Mouse (Mus musculus) hindbrain, embryonic 10.5 days (tissue): ENCODE data around the gene Trnau1ap. TPM values are rescaled to one million over a fixed set of nuclear protein-coding genes. Genes with fewer than 3 reads are reported as not detected.
"Not testable (repeated sequence)": the region's sequence is repeated elsewhere in the genome, so short reads cannot be mapped to it uniquely, and the experiment has no call there.

Experiments used
- DNase-seq: peaks from one replicate; pipeline ENCODE4 v3.0.0-alpha.2; 2017; ENCODE audit warnings: low spot score
- H3K27ac ChIP-seq: fragments of 300-500 bp; sonication (generic); 2 replicates; pipeline ENCODE4 v1.5.1; 2016; ENCODE audit warnings: mild to moderate bottlenecking, moderate library complexity
- H3K27me3 ChIP-seq: fragments of 300-500 bp; sonication (generic); 2 replicates; pipeline ENCODE4 v1.6.1; 2016; ENCODE audit warnings: mild to moderate bottlenecking; ENCODE audit not compliant: poor library complexity, insufficient read depth, severe bottlenecking
- H3K36me3 ChIP-seq: fragments of 300-500 bp; sonication (generic); 2 replicates; pipeline ENCODE4 v1.6.1; 2016; ENCODE audit warnings: mild to moderate bottlenecking, moderate library complexity
- H3K4me1 ChIP-seq: fragments of 300-500 bp; sonication (generic); replicated peaks from 2 replicates; pipeline ENCODE4 v1.6.1; 2016; ENCODE audit warnings: mild to moderate bottlenecking
- H3K4me3 ChIP-seq: fragments of 300-500 bp; sonication (generic); 2 replicates; pipeline ENCODE4 v1.5.1; 2016; ENCODE audit warnings: mild to moderate bottlenecking, moderate library complexity
- H3K9me3 ChIP-seq: fragments of 300-500 bp; sonication (generic); 2 replicates; pipeline ENCODE4 v1.6.1; 2016; ENCODE audit warnings: mild to moderate bottlenecking, moderate library complexity
- WGBS: fragments of 180-500 bp; shearing (Covaris S2); methylation state at CpG from one replicate; pipeline ENCODE4 v1.1.7; 2016; 5-methylcytosine and 5-hydroxymethylcytosine counted together
- polyA plus RNA-seq: library from polyadenylated mRNA; unstranded; fragments of >200 nt; fragmentation: Nextera tagmentation; extraction: Ambion mirVana; gene quantifications from 2 replicates; pipeline ENCODE4 v1.2.1, GENCODE M21; 2016

The Trnau1ap gene
- polyA plus RNA-seq, 1 experiment from 2014 or later = 91.5 TPM

GRCm38 (mm10) chr4:132305276-132305675, 24.1 kb downstream of the Trnau1ap start:
- 89% methylated on average over 8 of the region's 8 CpGs for WGBS
- Histone ChIP-seq H3K27ac (no peak overlapping the region), H3K4me1 (peaks cover 21% of the 10 kb centered on the region), H3K27me3 (no peaks in the 10 kb centered on the region), H3K4me3 (no peak overlapping the region), H3K9me3 (no peaks in the 10 kb centered on the region), H3K36me3 (peaks cover 9% of the 10 kb centered on the region)
- DNase-seq = no peak

- not testable (repeated sequence) for H3K9me3 ChIP-seq, H3K27me3 ChIP-seq, H3K27ac ChIP-seq, DNase-seq, H3K36me3 ChIP-seq
- peaks cover 12% of the 10 kb centered on the region for H3K4me1 ChIP-seq
- WGBS = 45% methylated on average over 6 of the region's 6 CpGs
- H3K4me3 ChIP-seq = peak overlapping the region; percentile 57
Observed at GRCm38 (mm10) chr4:132303484-132303883, 25.9 kb downstream of the Trnau1ap start.

- peak; percentile 71 for DNase-seq
- Histone ChIP-seq H3K27me3 (no peaks in the 10 kb centered on the region), H3K36me3 (no peaks in the 10 kb centered on the region), H3K4me1 (peaks cover 12% of the 10 kb centered on the region), H3K9me3 (no peaks in the 10 kb centered on the region), H3K4me3 (peak within 1 kb of the TSS; percentile 57), H3K27ac (peak within 1 kb of the TSS; percentile 73)
- WGBS = 2% methylated on average over 31 of the region's 31 CpGs
Observed at GRCm38 (mm10) chr4:132302939-132303479, 26.3 kb downstream of the Trnau1ap start, which contains the start of gene Rab42. TSS of gene Rab42 (minus strand) at chr4:132303385.

GRCm38 (mm10) chr4:132301965-132302938, 27.1 kb downstream of the Trnau1ap start:
- H3K27me3 ChIP-seq = no peaks in the 10 kb centered on the region
- peak overlapping the region; percentile 73; the same call in 1 of the 2 replicates for H3K27ac ChIP-seq
- H3K4me1 ChIP-seq = peaks cover 12% of the 10 kb centered on the region
- H3K4me3 ChIP-seq = peak overlapping the region; percentile 57
- no peak for DNase-seq
- H3K36me3 ChIP-seq = no peaks in the 10 kb centered on the region
- H3K9me3 ChIP-seq = no peaks in the 10 kb centered on the region
- WGBS = 67% methylated on average over 16 of the region's 16 CpGs

GRCm38 (mm10) chr4:132301486-132301885, 27.9 kb downstream of the Trnau1ap start:
- Histone ChIP-seq H3K27ac (no peak overlapping the region), H3K36me3 (no peaks in the 10 kb centered on the region), H3K27me3 (no peaks in the 10 kb centered on the region), H3K9me3 (no peaks in the 10 kb centered on the region), H3K4me1 (peaks cover 12% of the 10 kb centered on the region), H3K4me3 (no peak overlapping the region)
- 87% methylated on average over 6 of the region's 6 CpGs for WGBS
- DNase-seq = no peak

GRCm38 (mm10) chr4:132299849-132300248, 29.5 kb downstream of the Trnau1ap start:
- Histone ChIP-seq H3K4me1 (peaks cover 12% of the 10 kb centered on the region), H3K36me3 (peaks cover 5% of the 10 kb centered on the region; the same call in 1 of the 2 replicates), H3K9me3 (no peaks in the 10 kb centered on the region), H3K27me3 (no peaks in the 10 kb centered on the region), H3K27ac (no peak overlapping the region), H3K4me3 (no peak overlapping the region)
- 85% methylated on average over 1 of the region's 1 CpGs for WGBS
- no peak for DNase-seq

- Histone ChIP-seq H3K36me3 (peaks cover 42% of the 10 kb centered on the region), H3K4me1 (no peaks in the 10 kb centered on the region), H3K27me3 (no peaks in the 10 kb centered on the region), H3K27ac (no peak overlapping the region), H3K9me3 (peaks cover 4% of the 10 kb centered on the region; the same call in 1 of the 2 replicates), H3K4me3 (no peak overlapping the region)
- DNase-seq = no peak
- WGBS = 47% methylated on average over 8 of the region's 8 CpGs
Observed at GRCm38 (mm10) chr4:132295696-132296390, 33.5 kb downstream of the Trnau1ap start.

- Histone ChIP-seq H3K27me3 (no peaks in the 10 kb centered on the region), H3K27ac (no peak overlapping the region), H3K4me3 (no peak overlapping the region), H3K4me1 (no peaks in the 10 kb centered on the region), H3K36me3 (peaks cover 60% of the 10 kb centered on the region), H3K9me3 (peaks cover 4% of the 10 kb centered on the region; the same call in 1 of the 2 replicates)
- 82% methylated on average over 7 of the region's 7 CpGs for WGBS
- no peak for DNase-seq
Observed at GRCm38 (mm10) chr4:132293682-132294240, 35.6 kb downstream of the Trnau1ap start.

- H3K27me3 ChIP-seq = no peaks in the 10 kb centered on the region
- no peaks in the 10 kb centered on the region for H3K4me1 ChIP-seq
- H3K9me3 ChIP-seq = peaks cover 4% of the 10 kb centered on the region; the same call in 1 of the 2 replicates
- 42% methylated on average over 4 of the region's 4 CpGs for whole genome bisulfite sequencing
- H3K4me3 ChIP-seq = no peak overlapping the region
- H3K36me3 ChIP-seq = peaks cover 60% of the 10 kb centered on the region
- no peak overlapping the region for H3K27ac ChIP-seq
- DNase-seq = no peak
Observed at GRCm38 (mm10) chr4:132292988-132293387, 36.4 kb downstream of the Trnau1ap start.

- no peaks in the 10 kb centered on the region for H3K4me1 ChIP-seq
- H3K27me3 ChIP-seq = no peaks in the 10 kb centered on the region
- DNase-seq = no peak
- H3K4me3 ChIP-seq = no peak overlapping the region
- peaks cover 66% of the 10 kb centered on the region for H3K36me3 ChIP-seq
- no peak overlapping the region for H3K27ac ChIP-seq
- 84% methylated on average over 12 of the region's 12 CpGs for WGBS
- peaks cover 4% of the 10 kb centered on the region; the same call in 1 of the 2 replicates for H3K9me3 ChIP-seq
Observed at GRCm38 (mm10) chr4:132291624-132292335, 37.6 kb downstream of the Trnau1ap start.

GRCm38 (mm10) chr4:132291056-132291455, 38.3 kb downstream of the Trnau1ap start:
- H3K9me3 ChIP-seq = peaks cover 4% of the 10 kb centered on the region; the same call in 1 of the 2 replicates
- no peak for DNase-seq
- no peaks in the 10 kb centered on the region for H3K4me1 ChIP-seq
- no peak overlapping the region for H3K4me3 ChIP-seq
- no peak overlapping the region for H3K27ac ChIP-seq
- no peaks in the 10 kb centered on the region for H3K27me3 ChIP-seq
- H3K36me3 ChIP-seq = peaks cover 73% of the 10 kb centered on the region
- 95% methylated on average over 4 of the region's 4 CpGs for WGBS

- H3K27me3 ChIP-seq, H3K4me1 ChIP-seq, H3K4me3 ChIP-seq, H3K9me3 ChIP-seq, DNase-seq, H3K27ac ChIP-seq: not testable (repeated sequence)
- 78% methylated on average over 4 of the region's 5 CpGs for WGBS
- H3K36me3 ChIP-seq = peaks cover 77% of the 10 kb centered on the region
Observed at GRCm38 (mm10) chr4:132288840-132289239, 40.5 kb downstream of the Trnau1ap start.
